ENCODE assay signal across 11 mouse cellular contexts in the genomic region with DNA sequence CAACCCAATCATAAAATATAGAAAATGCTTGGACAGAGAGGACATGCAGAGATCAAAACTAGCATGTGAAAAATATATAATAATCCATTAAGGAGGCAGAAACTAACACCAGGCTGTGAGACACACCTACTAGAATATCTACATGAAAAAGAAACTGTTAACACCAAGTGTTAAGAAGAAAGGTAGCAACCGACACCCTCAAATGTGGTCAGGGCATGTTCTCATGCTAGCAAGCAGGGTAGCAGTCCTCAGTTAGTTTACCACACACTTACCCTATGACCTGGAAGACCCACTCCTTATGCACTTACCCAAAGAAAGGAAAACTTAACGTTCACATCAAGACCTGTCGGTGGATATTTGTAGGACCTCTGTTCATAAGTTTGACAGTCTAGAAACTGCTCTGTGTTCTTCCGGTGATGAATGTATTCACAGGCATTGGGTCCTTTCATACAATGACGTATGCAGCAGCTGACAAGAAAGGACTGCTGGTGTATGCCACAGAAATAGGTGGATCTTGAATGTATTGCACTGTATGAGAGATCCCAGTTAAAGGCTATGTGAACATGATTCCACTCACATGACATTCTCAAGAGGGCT. TPM values are rescaled to one million over a fixed set of nuclear protein-coding genes. Genes with fewer than 3 reads are reported as not detected.
A peak's percentile ranks its signal among the peaks of the same experiment; 100 is the strongest.
DNase-seq lines count a peak whose midpoint lies in the region; ATAC-seq lines count a peak whose summit lies in the region.
"Had no signal": no experiment of that assay in that cellular context is flagged by ENCODE, and none has a peak within 500 bp of the region (broad histone marks: within the 10 kb centered on the region; RNA-seq: fewer than 3 reads in every experiment).

A gene (minus strand): TSS at position 399 of the 597 bp plus-strand sequence.

- no peak for ATAC-seq in intestine, embryonic 14.5 days (replicated peaks; ENCODE audit: low FRiP score, low TSS enrichment, low read depth)
- no peak for ATAC-seq in intestine, embryonic 15.5 days
- peak; percentile 97 for ATAC-seq in inflammation-experienced regulatory T-cells, adult 6 months
- ATAC-seq in neural tube, embryonic 13.5 days (ENCODE audit: low read depth), result no peak

- no peak within 1 kb of the TSS for H3K4me2 ChIP-seq in intestine, embryonic 14.5 days (ENCODE audit: low read length)
- H3K4me2 ChIP-seq in intestine, embryonic 15.5 days (replicated peaks), result no peak within 1 kb of the TSS
- no peak within 1 kb of the TSS for H3K4me2 ChIP-seq in neural tube, embryonic 13.5 days
- H3K4me2 ChIP-seq: limb, embryonic 13.5 days had no signal

- H3K4me3 ChIP-seq in intestine, embryonic 14.5 days (ENCODE audit: low read depth, low read length), result no peak within 1 kb of the TSS
- H3K4me3 ChIP-seq in intestine, embryonic 15.5 days (replicated peaks), result no peak within 1 kb of the TSS
- no peak within 1 kb of the TSS for H3K4me3 ChIP-seq in neural tube, embryonic 13.5 days
- H3K4me3 ChIP-seq: limb, embryonic 13.5 days had no signal

- 84% methylated on average over 5 of the region's 5 CpGs for WGBS in intestine, embryonic 14.5 days
- 81% methylated on average over 5 of the region's 5 CpGs for WGBS in intestine, embryonic 15.5 days
- 85% methylated on average over 5 of the region's 5 CpGs for WGBS in neural tube, embryonic 13.5 days

- intact Hi-C loops in gastrocnemius, postnatal 14 days (cut with DNase I; ENCODE audit: low total_unique reads), result no loop called here

- DNase-seq in intestine, embryonic 14.5 days (ENCODE audit: low spot score), result peak; percentile 12
- no peak for DNase-seq in adrenal gland, postnatal 10 days
- no peak for DNase-seq in urinary bladder, postnatal 36 days (ENCODE audit: low spot score in 2 of 2)
- no peak for DNase-seq in gastrocnemius, postnatal 14 days
- no peak for DNase-seq in right cerebral cortex, postnatal 4 days
- DNase-seq: lung, postnatal 4 days; retina, postnatal 1 day had no signal

- no peaks in the 10 kb centered on the region for H3K27me3 ChIP-seq in intestine, embryonic 14.5 days (replicated peaks; ENCODE audit: control insufficient read depth, insufficient read depth, low read length)
- no peaks in the 10 kb centered on the region for H3K27me3 ChIP-seq in intestine, embryonic 15.5 days (replicated peaks)
- H3K27me3 ChIP-seq in neural tube, embryonic 13.5 days, result no peaks in the 10 kb centered on the region
- H3K27me3 ChIP-seq: limb, embryonic 13.5 days had no signal

- H3K4me1 ChIP-seq in intestine, embryonic 14.5 days (replicated peaks; ENCODE audit: control insufficient read depth, insufficient read depth, low read length), result no peaks in the 10 kb centered on the region
- no peaks in the 10 kb centered on the region for H3K4me1 ChIP-seq in intestine, embryonic 15.5 days (replicated peaks)
- H3K4me1 ChIP-seq in neural tube, embryonic 13.5 days (replicated peaks), result no peaks in the 10 kb centered on the region
- H3K4me1 ChIP-seq: limb, embryonic 13.5 days had no signal

- no peak within 1 kb of the TSS for H3K9ac ChIP-seq in intestine, embryonic 14.5 days (ENCODE audit: low read length)
- no peak within 1 kb of the TSS for H3K9ac ChIP-seq in intestine, embryonic 15.5 days
- no peak within 1 kb of the TSS for H3K9ac ChIP-seq in neural tube, embryonic 13.5 days
- H3K9ac ChIP-seq: limb, embryonic 13.5 days had no signal

- H3K27ac ChIP-seq in intestine, embryonic 14.5 days (ENCODE audit: low read depth), result no peak within 1 kb of the TSS
- H3K27ac ChIP-seq in intestine, embryonic 15.5 days, result no peak within 1 kb of the TSS
- no peak within 1 kb of the TSS for H3K27ac ChIP-seq in neural tube, embryonic 13.5 days (replicated peaks)
- H3K27ac ChIP-seq: limb, embryonic 13.5 days had no signal

- no peaks in the 10 kb centered on the region for H3K9me3 ChIP-seq in intestine, embryonic 14.5 days (ENCODE audit: control insufficient read depth, low read length)
- no peaks in the 10 kb centered on the region for H3K9me3 ChIP-seq in intestine, embryonic 15.5 days
- H3K9me3 ChIP-seq in neural tube, embryonic 13.5 days, result no peaks in the 10 kb centered on the region
- H3K9me3 ChIP-seq: limb, embryonic 13.5 days had no signal

- no peaks in the 10 kb centered on the region for H3K36me3 ChIP-seq in intestine, embryonic 14.5 days (ENCODE audit: control insufficient read depth, insufficient read depth, low read length)
- no peaks in the 10 kb centered on the region for H3K36me3 ChIP-seq in intestine, embryonic 15.5 days
- H3K36me3 ChIP-seq in neural tube, embryonic 13.5 days, result no peaks in the 10 kb centered on the region
- H3K36me3 ChIP-seq: limb, embryonic 13.5 days had no signal

RNA-seq across cellular contexts. Expression of the gene that starts here (rescaled TPM):
- 3.6 and 4.5 TPM in 2 replicates for polyA plus RNA-seq in intestine, embryonic 14.5 days (2014; fragmentation: Nextera tagmentation; extraction: Ambion mirVana)
- 2.3 and 2.9 TPM in 2 replicates for polyA plus RNA-seq in intestine, embryonic 15.5 days (2015; fragmentation: Nextera tagmentation; extraction: Ambion mirVana)
- total RNA-seq in adrenal gland, postnatal 10 days (2021), result 10 to 100 TPM; 26.7 to 52.1 TPM
- polyA plus RNA-seq in inflammation-experienced regulatory T-cells, adult 6 months (2017; shearing (Covaris generic)), result 10 to 100 TPM in 2 of 3 experiments, 1 to 10 TPM in 1; 9.2 to 15.0 (median 13.5) TPM
- polyA plus RNA-seq in neural tube, embryonic 13.5 days (2015; fragmentation: Nextera tagmentation; extraction: Ambion mirVana), result 22.5 and 23.6 TPM in 2 replicates
- 1 to 10 TPM; 3.1 to 3.5 TPM for total RNA-seq in gastrocnemius, postnatal 14 days (2021)

Comparison
In these comparisons a context has a peak if more than half of its experiments do, and no peak if none do; other contexts are left out.
1. RNA of the gene that starts here (total RNA-seq): 26.7 to 52.1 TPM in adrenal gland, postnatal 10 days; 3.1 to 3.5 TPM in gastrocnemius, postnatal 14 days; every median in the first group is over 4 times any median in the second.